Mouse (Mus musculus): ENCODE measurements around the gene Saxo2.

DNA sequence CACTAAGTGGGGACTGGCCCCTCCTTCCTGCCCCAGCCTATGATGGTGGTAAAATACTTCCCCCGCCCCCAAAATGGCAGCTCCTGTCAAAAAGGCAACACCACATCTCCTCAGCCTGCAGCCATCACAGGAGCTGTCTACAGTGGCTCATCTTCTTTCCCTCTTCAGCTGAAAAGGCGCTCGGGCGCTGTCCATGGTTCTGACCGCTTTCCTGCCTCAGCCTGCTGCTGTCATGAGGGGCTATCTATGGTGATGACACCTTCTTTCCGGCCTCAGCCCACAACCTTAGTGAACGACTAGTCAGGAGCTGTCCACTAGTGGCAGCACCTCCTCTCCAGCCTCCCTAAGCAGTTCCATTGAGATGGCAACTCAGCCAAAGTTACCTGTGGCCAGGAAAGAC lies 23.0 kb downstream of the Saxo2 start:
- TF ChIP-seq CTCF (IDR thresholded peaks at IDR 0.05; ENCODE audit: control insufficient read depth, insufficient read depth, insufficient replicate concordance, low read depth, low read length) (no peak), POLR2A (IDR thresholded peaks at IDR 0.05; ENCODE audit: control insufficient read depth, low read depth, low read length) (no peak)

All from testis, adult 2 months (tissue).